Mouse (Mus musculus): Measurements from ENCODE around the gene Col4a4. TPM values are rescaled to one million over a fixed set of nuclear protein-coding genes. Genes with fewer than 3 reads are reported as not detected.

The Col4a4 gene
- total RNA-seq, 4 experiments from 2014 or later, result 7.0 to 9.1 (median 7.3) TPM

DNA sequence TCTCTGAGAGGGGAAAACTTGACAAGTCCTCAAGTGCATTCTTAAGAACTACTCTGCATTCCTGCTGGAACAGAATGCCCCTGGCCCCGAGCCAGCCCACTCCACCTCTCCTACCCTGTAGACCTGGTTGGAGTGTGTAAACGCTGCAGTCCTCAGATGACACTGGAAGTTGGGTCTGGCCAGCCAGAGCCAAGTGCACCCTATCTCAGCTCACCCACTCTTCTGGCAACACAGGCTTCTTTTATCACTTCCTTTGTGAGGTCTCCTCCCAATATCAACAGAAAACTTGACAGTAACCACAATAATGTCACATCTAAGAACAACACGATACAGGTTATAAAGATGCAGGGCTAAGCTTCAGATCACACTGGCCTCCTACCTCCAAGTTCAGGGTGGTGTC, 8.7 kb downstream of the Col4a4 start:
- DNase-seq, result no peak

DNA sequence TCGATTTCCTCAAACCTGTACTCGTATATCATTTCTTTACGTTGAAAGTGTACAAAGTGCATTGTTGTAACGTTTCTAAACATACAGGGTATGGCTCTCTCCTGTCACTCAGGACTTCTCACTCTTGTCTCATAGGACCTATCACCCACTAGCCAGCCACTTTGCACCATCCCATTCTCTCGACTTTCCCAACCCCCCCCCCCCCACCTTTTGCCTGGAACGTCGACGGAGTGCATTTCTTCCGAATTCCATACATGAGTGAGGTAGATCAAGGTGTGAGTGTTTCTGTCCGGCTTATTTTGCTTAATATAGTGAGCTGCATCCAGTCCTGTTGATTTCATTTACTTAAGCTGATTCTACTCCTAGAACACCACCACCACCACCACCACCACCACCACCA, 9.3 kb downstream of the Col4a4 start:
- DNase-seq, result no peak

DNA sequence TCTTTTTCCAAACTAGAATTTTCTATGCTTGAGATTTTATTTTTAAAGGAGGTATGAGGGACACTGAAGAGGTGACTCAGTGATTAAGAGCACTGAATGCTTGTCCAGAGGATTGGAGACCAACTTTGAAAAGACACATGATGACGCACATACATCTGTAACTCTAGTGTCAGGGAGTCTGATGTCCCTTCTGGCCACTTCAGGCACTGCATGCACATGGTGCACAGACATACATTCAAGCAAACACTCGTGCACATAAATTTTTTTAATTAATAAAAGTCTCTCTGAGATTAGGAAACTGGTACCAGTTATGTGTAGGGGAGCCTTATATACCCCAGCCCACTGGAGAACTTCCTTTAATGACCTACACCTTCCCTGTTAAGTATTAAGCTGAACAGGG, 10.5 kb downstream of the Col4a4 start:
- no peak for DNase-seq

DNA sequence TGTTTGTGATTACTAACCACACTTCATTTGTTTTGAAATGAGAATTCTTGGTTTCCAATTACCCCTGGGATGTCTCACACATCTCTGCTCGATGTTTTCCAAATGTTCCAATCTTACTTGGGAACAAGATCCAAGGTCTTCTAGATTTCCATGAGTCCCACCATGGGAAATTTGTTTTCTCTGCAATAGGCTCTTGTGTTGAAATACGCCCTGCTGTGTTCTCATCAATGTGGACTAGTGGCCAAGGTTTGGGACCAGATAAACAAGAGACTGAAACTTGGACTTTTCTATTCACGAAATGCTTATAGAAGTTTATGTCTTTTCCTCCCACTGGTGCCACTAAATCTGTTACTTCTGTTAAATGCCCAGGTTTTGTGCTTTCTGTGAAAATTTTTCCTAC, 11.0 kb downstream of the Col4a4 start:
- no peak for DNase-seq

DNA sequence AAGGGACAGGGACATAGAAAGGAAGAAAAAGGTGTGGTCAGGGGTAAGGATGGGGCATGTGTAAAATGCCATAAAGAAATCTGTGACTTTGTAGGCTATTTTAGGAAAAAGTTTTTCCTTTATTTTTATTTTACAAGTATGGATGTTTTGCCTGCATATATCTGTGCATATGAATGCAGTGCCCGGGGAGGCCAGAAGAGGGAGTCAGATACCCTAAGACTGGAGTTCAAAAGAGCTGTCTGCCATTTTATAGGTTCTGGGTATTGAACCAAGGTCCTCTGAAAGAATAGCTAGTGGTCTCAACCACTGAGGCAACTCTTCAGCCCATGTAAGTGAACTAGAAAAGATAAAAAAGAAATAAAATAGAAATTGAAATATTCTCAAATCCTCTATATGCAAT, 14.9 kb downstream of the Col4a4 start:
- DNase-seq, result no peak

DNA sequence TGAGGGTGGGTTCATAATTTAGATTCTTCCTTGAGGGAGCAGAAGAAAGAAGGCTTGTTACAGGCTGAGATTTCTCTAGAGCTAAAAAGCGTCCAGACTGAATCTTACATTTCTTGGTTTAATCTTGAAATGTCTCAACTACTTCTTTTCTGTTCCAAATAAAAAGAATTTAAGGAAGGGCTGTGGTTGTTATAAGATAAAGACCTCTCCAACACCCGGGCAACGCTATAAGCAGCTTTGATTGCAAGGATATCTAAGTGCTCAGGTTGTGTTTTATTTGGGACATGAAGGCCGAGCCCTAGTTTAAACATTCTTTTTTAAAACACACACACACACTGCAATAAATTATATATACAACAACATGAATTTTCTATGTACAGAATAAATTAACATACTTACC, 17.2 kb downstream of the Col4a4 start:
- DNase-seq, result no peak

DNA sequence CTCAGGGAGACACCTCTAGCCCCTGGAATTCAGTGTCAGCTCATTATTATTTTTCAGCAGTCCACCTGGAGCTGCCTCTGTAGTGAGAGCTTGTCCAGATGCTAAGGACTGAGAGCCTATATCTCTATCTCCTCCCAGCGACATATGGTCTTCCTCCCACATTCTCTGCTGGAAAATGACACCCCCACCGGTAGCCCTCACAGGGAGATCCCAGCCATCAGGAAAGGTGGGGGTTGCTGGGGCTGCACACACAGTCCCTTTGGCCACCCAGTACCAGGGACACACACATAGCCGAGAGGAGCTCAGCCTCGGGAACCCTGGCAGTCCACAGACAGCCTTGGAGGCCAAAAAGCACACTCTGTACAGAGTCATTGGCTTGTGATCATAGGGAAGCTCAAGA, 26.4 kb downstream of the Col4a4 start:
- no peak for DNase-seq

DNA sequence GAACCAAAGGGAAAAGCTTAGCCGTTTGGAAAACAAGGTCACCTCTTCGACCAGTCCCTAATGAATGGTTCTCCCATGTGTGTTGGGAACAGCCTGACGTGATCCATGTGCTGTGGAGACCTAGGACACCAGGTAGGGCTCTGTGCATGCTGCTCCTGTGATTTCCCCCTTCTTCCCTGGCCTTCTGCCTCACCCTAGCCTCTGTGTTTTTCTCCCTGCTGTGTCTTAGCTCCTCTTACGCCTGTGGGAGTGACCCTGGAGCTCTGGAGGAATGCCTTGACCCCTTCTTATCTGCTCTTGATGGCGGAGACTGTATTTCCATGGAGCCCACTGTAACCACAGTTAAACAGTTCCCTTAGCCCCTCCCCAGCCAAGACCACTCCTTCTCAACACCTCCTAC, 31.8 kb downstream of the Col4a4 start:
- DNase-seq, result no peak

DNA sequence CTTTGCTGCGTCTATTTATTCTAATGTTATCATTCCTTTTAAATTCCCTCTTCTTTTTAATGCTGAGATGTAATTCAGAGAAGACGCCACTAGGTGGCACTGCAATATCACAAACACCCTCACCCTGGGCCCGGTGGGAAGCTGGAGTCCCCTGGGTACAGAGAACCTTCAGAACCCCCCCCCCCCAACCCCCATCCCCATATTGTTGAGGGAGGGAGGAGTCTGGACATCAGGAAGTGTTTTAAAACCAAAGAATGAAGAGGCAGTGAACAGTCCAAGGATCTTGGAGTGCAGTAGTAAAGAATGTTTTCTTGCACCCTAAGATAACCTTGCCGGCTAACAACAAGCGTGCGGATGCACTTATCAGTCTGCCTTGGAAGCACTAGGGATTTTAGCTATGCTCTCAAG, 32.2 kb downstream of the Col4a4 start:
- no peak for DNase-seq

DNA sequence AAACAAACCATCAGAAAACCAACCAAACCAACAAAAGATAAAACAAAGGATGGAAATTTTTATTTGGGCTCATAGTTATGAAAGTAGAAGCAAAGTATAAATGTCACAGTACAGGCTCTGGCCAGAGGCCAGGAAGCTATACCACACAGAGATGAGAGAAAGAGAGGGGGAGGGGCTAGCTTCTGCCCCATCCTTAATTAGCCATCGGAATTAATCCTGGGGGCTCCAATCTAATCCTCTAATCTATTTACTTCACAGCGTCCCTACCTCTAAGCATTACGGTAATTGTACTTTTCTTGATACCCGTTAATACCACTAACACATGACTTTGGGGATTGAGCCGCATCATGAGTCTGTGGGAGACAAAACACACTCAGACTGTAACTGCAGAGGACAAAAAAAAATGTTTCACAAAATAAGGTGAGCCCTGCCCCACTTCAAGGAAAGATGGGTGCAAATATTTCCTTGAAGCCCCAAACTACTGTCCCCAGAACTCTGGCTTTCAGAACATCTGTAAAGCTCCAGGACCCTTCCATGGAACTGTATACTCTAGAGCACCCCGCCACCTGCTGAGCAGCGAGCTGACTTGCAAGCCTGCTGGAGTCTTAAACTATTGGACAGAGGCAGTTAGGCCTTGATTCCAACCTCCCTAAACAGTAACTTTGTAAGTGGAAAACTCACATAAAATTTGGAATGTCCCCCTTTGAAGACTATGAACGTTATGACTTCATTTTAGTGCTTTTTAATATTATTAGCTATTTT, 41.3 kb downstream of the Col4a4 start:
- no peak for DNase-seq

DNA sequence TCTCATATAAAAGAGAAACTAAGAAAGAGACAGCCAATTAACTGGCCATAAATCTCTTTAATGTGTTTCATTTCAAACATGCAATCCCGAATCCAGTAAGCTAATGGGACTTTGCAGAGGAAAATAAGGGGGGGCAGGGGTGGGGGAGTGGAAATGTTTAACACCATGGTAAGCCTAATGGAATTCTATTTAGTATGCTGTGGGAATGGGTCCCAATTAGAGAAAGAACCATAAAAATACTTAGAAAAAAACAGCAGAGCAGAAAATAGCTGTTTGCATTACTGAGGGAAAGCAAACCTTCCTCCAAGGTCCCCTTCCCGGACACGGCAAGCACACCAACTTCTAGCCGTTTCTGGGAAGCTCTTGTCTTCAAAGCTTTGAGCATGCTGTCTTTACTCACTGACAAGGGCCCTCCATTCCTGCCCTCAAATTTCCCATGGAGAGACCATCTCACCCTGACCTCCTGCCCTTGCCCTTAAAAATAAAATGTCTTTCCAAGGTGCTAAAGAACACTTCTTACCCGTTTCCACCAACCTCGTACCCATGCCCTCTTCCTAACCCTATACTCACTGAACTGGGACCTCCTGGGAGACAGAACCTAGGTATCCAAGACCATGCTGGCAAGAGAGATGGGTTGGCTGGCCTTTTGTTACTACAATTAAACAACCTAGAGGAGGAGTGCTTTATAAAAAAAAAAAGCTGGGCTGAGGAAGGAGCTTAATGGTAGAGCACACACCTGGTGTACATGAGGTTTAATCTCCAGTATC, 42.0 kb downstream of the Col4a4 start:
- DNase-seq, result no peak

DNA sequence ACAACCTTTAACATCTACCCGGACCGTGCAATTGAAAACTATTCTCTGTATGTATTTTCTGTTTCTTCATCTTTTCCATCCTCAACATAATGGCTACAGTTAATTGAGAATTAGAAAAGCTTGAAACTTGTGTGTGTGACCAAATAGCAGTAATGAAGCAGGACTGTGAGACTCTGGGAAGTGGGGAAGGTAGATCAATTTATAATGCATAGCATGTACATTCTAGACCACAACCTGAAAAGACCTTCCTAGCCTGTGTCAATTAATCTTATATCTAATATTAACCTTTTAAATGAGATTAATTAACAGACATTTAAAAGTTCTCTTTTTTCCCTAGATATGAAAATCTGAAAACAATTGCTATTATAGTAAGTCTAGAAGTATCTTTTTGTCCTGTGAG, 42.7 kb downstream of the Col4a4 start:
- no peak for DNase-seq

DNA sequence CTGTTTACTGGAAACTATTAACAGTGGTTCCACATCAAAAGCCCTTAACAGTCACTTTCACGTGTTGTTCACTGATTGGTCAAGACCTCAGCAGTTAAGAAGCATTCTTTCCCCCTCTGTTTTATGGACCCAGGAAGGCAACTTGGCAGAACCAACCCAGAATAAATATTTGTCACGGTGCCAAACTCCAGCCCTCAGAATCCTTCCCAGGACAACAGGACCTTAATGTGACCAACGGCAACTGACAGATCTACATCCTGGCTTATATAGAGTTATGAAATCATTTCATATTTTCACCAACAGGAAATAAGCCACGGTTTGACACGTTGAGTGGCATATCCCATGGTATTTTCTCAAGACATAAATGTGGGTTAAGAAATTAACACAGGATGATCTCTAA, 46.6 kb downstream of the Col4a4 start:
- DNase-seq, result no peak

DNA sequence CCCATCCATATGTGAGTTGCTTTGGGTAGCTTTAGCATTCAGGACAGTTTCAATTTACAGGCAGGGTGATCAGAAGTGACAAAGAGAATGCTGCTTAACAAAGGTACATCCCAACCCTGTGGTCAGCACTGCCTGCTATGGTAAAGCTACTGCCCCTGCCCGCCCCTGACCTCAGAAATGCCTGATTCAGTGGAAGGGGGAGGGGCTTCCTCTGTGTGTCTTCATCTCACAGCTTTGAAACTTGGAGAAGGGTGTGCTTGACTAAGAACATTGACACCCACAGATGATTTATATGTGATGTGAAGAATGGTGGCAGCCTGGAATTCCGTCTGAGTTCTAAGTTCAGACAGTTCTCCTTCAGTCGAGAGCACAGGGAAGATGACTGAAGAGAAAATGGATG, 48.8 kb downstream of the Col4a4 start:
- DNase-seq, result no peak

DNA sequence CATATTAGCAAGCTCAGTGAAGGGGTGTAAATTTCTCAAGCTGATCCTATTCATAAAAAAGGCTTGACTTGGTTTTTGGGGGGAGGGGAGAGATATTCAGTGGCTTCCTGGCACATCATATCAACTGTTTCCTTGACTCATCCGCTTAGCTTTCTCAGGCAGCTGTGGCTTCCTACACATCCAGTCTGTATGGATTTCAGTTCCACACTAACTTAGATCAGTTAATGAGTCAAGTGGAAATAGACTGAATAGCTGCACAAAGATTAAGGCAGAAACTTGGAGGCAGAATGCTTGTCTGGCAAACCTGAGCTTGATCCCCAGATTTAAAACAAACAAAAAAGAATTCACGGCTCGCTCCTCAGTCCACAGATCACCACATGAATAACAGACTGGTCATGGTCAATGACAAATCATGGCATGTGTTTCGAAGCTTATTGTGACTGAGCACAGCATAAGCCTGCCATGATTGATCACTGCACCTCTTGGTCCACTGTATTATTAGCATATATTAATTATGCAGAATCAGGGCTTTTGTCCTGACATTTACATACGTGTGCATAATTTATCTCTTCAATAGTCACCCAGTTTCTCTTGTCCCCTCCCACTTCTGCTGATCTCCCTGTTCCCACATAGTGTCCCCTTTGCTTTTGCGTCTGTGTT, 50.0 kb downstream of the Col4a4 start:
- DNase-seq, result no peak

DNA sequence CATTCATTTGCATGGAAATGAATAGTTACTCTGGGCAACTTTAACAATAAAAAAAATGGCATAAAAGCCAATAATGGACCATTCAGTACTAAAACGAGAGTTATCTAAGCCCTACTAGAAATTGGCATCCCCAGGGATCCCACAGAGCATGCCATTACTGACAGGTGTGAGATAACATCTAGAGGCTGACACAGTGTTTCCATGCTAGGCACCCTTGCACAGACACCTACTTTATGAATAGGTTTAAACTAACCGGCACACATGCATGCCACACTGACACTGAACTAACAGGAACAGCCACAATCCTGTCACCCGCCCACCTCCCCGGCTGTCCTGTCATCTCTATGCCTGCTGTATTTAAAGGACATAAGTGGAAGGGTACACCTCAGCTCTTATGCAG, 58.7 kb downstream of the Col4a4 start:
- DNase-seq, result no peak

DNA sequence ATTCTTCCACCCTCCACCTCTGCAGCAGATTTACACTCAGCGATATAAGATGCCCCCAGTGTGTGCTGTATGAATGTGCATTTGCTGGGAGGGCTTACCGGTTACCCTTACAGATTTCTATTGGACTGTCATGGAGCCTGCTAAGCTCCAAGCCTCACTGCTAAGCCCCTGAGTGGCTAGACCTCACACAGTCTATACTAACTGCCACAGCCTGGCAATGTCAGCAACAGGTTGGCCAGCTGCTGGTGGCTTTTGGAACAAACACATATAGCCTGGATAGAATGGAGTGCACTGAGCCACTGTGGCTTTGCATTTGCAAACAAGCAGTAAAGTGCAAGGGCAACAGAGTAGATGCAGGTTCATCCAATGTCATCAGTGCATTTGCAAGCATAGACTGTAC, 94.7 kb downstream of the Col4a4 start:
- DNase-seq, result no peak

DNA sequence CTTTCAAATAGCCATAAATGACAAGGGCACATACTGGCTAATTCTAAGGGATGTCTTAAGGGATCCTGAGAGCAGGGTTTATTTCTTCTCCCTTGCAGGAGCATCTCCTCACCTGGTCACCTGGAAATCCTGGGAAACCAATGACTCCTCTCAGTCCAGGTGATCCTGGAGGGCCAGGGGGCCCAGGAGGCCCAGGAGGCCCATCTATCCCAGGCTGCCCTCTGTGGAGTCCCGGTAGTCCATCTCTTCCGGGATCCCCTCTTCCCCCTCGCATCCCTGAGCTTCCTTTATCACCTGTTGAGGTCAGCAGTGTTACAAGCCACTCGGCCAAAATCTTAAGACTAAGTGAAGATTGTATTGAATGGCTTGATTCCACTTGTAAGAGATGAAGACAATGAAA, 100.3 kb downstream of the Col4a4 start:
- no peak for DNase-seq

DNA sequence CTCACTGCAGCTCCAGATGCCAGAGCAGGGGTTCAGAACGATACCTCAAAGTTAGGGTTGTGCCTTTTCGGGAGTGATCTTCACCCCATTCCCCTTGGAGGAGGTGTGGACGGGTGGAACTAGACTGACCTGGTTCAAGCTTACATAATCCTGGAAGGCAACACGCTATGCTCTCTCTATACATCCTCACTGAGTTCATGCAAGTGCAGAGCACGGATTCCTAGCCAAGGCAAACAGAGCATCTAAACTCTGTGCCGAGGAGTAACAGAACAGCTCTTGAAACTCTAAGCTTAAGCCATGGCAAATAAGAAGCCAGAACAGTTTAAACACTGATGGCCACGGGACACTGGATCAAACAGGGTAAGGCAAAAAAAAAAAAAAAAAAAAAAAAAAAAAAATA, 104.3 kb downstream of the Col4a4 start:
- DNase-seq, result no peak

DNA sequence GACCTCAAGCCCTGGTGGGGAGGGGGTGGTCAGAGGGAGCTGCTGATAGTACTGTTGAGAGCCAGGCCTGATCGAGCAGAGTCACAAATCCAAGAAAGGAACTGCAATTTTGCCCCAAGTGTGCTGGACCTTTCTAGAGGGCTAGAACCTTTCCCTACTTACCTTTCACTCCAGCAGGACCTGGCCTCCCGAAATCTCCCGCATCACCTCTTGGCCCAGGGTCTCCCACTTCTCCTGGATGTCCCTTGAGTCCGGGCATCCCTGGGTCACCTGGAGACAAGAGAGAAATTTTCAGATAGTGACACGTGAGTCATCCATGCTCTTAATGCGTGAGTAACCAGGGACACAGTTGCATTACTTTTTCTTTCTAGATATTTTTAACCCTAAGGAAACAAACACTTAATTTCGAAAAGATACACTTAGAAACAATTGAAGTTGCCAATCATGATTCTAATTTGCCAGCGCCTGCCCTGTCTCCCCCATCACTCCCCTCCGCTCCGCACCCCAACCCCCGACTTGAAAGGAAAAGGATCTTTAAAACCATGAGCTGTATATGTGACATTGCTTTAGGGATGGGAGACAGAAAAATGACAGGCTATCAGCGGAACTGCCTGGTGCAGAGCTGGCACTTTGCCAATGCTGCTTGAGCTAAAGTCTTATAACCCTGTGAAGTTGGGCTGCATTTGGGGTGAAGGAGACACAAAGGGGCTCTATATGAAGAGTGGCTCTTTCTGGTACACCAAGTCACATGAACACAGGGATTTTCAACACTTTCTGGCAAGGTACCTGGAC, 106.8 kb downstream of the Col4a4 start:
- no peak for DNase-seq

DNA sequence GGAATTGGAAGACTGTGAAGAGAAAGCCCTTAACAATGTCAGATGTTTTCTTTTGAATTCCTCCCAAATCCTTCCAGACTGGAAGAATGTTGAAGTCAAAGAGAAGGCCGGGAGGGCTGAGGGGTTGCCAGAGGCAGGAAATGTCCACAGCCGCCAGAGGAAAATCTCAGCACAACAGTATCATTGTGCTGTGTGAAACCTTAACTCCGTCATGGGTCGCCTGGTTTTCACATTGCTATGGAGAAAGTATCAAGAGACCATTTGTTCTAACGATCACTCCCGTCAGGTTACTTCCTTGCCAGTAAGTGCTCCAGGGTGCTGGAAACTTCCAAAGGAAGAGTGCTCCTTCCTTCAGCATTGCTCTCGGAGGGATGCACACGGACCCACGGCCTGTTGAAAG, 109.9 kb downstream of the Col4a4 start:
- DNase-seq, result no peak

DNA sequence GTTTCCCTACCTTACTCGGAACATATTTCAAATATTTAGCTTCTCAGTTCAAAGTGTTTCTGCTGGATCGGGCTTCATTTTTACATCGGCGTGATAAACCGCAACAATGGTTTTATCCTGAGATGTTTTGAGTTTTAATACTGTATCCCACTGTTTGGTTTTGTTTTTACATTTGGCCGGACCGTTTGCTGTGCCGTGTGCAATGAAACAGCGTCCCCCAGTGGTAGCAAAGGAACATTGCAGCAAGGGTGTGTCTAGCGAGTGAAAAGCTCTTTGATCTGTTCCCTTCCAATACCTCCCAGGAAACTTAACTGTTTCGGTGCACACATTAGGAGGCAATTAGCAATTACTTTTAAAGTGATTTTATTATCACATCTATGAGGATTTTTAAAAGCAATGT, 110.4 kb downstream of the Col4a4 start:
- no peak for DNase-seq

DNA sequence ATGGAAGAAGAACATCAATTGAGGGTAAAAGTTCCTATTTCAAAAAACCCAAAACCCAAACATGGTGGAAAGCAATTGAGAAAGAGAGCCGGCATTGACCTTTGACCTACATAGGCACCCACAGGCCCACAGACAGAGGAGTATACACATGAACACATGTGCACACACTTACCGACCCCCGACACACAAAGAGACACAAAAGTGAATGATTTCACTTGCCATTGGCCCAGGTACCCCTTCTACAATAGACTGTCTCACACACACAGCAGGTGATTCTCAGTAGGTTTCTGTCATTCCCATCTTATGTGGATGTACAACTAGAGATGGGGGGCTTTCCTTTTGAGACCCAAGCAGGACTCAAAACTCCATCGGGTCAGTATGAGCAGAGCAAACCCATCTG, 110.8 kb downstream of the Col4a4 start:
- DNase-seq, result no peak
